Mouse (Mus musculus): ENCODE results near the gene Nynrin.

GRCm38 (mm10) chr14:55897671-55898070, 43.9 kb downstream of the Nynrin start:
- TF ChIP-seq POLR2A (IDR thresholded peaks at IDR 0.05; ENCODE audit: insufficient read depth, low read depth, low read length) (0 out of 2 replicates have a peak, but pooled peaks have one; percentile 18), EP300 (IDR thresholded peaks at IDR 0.05; ENCODE audit: insufficient read depth, low read depth, low read length) (no peak), CTCF (IDR thresholded peaks at IDR 0.05) (no peak)

Data from heart, adult 2 months (tissue).